Mouse (Mus musculus) embryo, embryonic 10 days (tissue): Measurements from ENCODE around the gene Bcan.
A peak's percentile ranks its signal among the peaks of the same experiment; 100 is the strongest.

Source experiments
- DNase-seq: peaks from one replicate; pipeline ENCODE4 v3.0.0-alpha.2; 2015; ENCODE audit warnings: low spot score

Gene Bcan

DNA sequence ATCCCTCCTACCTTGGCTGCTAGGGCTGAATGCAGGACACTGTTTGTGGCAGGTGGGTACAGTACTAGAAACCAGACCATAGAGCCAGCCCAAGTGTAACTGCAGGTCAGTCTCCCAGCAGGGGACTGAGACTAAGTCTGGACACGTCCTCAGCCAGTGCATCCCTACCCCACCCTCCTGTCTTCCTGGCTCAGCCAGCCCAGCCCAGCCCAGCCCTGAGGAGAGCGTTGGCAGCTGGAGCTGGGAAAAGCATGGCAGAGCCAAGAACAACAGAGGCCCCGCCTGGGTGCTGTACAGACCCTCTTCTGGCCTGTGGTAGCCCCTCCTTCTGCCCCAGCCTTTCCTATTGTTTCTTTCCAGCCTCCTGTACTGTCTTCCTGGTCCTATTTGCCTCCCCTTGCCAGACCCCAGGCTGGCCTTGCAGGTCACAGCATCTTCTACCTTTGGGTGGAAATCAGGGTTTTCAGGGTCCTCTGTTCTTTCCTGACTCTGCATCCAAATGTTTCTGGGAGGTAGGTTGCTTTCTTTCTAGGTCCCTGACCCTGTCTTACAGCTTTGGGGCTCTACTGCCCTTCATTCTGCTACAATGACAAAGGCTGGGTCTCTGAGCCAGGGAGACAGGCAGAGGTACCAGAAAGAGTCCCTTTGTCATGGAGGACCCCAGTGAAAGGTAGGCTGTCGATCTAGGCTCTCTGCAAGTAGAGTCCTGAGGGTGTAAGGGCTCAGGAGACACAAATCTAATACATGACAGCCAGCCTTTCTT is 55.0 kb downstream of the Bcan start:
- peak; percentile 39 for DNase-seq

DNA sequence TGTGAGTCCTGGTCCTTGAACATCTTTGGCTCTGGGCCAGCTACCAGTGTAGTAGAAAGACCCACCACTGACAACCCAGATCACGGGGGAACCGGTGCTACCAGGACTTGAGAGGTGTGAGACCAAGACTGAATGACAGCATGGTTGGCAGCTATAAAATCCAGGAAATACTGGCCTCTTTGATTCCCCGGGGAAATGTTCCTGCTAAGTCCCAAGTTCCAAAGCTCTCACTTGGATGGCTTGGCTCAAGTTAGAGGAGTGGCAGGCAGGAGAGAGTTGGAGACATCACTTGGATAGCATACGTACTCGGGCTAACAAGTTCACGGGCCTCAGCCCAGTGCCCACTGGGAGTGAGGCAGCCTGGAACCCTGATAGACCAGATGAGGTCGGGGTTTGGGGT is 56.4 kb downstream of the Bcan start:
- no peak for DNase-seq

DNA sequence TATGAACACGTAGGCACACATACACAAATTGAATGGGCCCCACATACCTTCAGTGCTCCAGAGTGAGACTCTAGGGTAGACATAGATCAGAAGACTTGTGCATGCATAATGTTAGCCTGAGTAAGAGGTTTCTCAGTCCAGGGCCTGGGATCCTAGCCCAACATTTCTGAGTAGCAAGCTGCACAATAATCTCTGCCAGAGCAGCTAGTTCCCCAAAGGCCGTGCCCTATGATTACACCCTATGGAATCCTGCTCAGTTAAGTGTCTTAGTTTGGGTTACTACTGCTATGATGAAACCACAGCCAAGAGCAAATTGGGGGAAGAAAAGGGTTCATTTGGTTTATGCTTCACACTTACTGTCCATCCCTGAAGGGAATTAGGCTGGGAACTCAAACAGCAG is 57.6 kb downstream of the Bcan start:
- no peak for DNase-seq

DNA sequence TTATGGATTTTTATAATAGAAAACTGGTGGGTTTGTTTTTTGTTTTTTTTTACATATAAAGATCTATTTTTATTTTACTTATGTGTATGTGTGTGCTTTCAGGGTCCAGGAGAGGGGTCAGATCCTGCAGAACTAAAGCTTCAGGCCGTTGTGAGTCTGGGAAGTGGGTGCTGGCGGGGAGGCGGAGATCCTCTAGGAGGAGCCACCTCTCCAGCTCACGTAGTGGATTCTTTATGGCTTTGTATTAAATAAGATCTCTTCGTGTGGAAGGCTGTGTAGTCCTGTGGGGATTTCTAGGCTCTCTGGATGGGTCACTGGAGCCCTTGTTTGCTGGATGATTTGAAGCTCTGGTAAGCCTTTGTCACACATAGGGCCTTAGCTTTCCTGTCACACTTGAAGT is 59.4 kb downstream of the Bcan start:
- DNase-seq, result no peak
